ENCODE assay signal across 12 mouse cellular contexts in the genomic region with DNA sequence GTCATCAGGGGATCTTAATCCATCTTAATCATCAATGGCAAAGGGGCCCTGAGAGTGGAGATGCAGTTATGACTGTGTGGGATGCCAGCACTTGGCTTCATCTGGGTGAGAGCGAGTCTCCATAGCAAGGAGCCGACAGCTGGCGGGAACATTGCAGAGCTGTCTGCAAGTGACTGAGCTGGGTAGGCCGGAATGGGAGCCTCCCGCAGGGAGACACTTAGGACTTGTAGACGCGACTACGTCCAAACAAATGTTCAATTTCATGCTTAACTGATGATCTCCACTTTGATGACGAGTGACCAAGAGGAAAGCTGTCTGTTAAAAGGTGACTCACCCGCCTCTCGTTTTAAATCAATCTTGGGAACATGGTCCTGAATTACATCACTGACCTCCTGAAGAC. TPM values are rescaled to one million over a fixed set of nuclear protein-coding genes. Genes with fewer than 3 reads are reported as not detected.
A peak's percentile ranks its signal among the peaks of the same experiment; 100 is the strongest.
DNase-seq lines count a peak whose midpoint lies in the region; TF ChIP-seq lines count a peak whose summit lies in the region.
"Had no signal": no experiment of that assay in that cellular context is flagged by ENCODE, and none has a peak within 500 bp of the region (broad histone marks: within the 10 kb centered on the region; RNA-seq: fewer than 3 reads in every experiment).

No protein-coding gene starts in this region.

- no peak overlapping the region for H3K27ac ChIP-seq in left cerebral cortex, adult 2 months
- H3K27ac ChIP-seq: heart, embryonic 10.5 days; limb, embryonic 15.5 days had no signal

- intact Hi-C loops in left cerebral cortex, adult 2 months (cut with DNase I) = no loop called here
- intact Hi-C loops in left cerebral cortex, postnatal 4 days (cut with DNase I) = no loop called here

- DNase-seq in left cerebral cortex, adult 18-20 months (ENCODE audit: low spot score in 2 of 2) = peak; percentile 7 to 18
- no peak for DNase-seq in left cerebral cortex, adult 2 months (ENCODE audit: extremely low spot score in 1 of 2, low spot score in 2 of 2)
- DNase-seq in right cerebral cortex, postnatal 10 days (ENCODE audit: low spot score in 2 of 2) = peak; percentile 46 to 57
- DNase-seq in right cerebral cortex, postnatal 4 days = no peak
- DNase-seq in left cerebral cortex, postnatal 4 days = peak; percentile 24
- no peak for DNase-seq in kidney, adult 11 months
- no peak for DNase-seq in kidney, adult 9 months
- DNase-seq: adrenal gland, adult 8-10 months; heart, postnatal 36 days; kidney, postnatal 10 days had no signal

- no peak for TF ChIP-seq CTCF in left cerebral cortex, adult 2 months (IDR thresholded peaks at IDR 0.05)

- H3K4me3 ChIP-seq in left cerebral cortex, adult 2 months = no peak overlapping the region
- H3K4me3 ChIP-seq: heart, embryonic 10.5 days; limb, embryonic 15.5 days had no signal

RNA-seq across cellular contexts. Expression of gene Runx1, which starts 37.5 kb away (rescaled TPM):
- total RNA-seq in left cerebral cortex, adult 18-20 months (2021) = 1 to 10 TPM; 1.6 to 1.8 TPM
- total RNA-seq in left cerebral cortex, adult 2 months (2021) = 1 to 10 TPM; 1.3 to 1.7 TPM
- 1 to 10 TPM; 1.2 to 1.8 TPM for total RNA-seq in left cerebral cortex, postnatal 4 days (2021)

Comparison
In these comparisons a context has a peak if more than half of its experiments do, and no peak if none do; other contexts are left out.
1. DNase-seq: peak in left cerebral cortex, adult 18-20 months (2 of 2), right cerebral cortex, postnatal 10 days (2 of 2) and left cerebral cortex, postnatal 4 days (single experiment); none in left cerebral cortex, adult 2 months (0 of 2), right cerebral cortex, postnatal 4 days (single experiment), kidney, adult 11 months (single experiment) and kidney, adult 9 months (single experiment).